Mouse (Mus musculus): ENCODE data around the gene Ctsw. TPM values are rescaled to one million over a fixed set of nuclear protein-coding genes. Genes with fewer than 3 reads are reported as not detected.
A peak's percentile ranks its signal among the peaks of the same experiment; 100 is the strongest.

Ctsw gene
- total RNA-seq, 2 experiments from 2014 or later, result 1.3 to 2.1 TPM

DNA sequence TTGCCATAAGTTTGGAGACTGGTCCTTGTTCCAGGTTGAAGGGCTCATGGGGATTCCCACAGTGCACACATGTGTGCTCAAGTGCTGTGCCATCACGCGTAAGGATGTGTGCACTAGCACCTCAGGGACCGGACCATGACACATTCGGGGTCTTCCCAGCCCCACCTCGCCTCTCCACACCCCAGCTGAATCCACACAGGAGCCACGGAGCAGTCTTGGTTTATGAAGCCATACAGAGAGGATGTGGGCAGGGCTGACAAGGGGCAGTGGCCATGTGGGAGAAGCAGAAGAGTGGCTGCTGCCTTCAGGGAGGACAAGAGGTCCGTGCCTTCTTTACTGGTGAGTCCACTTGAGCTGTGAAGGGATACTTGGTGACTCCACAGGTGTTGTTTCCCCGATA, 3.3 kb downstream of the Ctsw start:
- intact Hi-C loops (cut with DNase I), result no loop called here
- DNase-seq, result no peak

DNA sequence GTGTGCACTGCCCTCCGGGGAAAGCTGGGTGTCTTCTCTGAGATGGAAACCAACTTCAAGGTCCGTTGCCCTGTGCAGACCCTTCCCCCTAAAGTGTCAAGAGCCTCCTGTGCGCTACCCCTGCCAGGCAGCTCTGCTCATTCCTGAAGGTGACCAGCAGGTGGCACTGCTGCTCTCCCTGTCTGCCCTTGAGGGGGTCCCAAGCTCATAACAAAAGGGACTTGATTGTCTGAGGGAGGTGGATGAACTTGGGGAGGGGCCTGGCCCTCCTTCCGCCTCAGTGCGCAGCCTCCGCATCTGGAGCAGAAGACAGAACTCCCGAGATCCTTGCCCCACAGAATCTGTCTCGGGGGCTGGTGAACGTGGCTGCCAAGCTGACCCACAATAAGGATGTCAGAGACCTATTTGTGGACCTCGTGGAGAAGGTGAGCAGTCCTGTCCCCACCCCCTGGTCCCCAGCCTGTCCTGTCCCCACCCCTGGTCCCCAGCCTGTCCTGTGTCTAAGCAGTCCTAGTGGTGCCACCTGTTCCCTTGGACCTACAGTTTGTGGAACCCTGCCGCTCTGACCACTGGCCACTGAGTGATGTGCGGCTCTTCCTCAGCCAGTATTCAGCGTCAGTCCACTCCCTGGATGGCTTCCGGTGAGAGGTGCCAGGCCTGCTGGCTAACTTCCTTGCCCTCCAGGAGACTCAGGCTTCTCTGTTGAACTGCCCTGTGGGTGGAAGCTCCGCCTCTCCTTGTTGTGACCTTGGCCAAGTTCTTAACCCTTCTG, 4.3 kb downstream of the Ctsw start:
- intact Hi-C loops (cut with DNase I), result no loop called here
- DNase-seq, result peak; percentile 79

DNA sequence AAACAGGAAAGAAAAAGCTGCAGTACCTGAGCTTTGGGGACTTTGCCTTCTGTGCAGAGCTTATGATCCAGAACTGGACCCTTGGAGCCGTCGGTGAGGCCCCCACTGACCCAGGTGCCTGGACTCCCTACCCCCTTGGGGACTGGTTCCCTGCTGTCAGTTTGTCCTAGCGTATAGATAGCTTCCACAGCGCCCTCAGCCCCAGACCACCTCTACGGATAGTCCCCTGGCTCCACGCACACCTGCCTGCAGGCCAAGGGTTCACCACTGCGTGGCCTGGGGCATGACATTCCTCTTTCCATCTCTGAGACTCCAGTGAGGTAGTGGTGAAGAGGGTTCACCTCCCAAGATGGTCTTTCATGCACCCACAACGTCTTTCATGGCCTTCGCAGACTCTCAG, 5.1 kb downstream of the Ctsw start:
- intact Hi-C loops (cut with DNase I), result no loop called here

DNA sequence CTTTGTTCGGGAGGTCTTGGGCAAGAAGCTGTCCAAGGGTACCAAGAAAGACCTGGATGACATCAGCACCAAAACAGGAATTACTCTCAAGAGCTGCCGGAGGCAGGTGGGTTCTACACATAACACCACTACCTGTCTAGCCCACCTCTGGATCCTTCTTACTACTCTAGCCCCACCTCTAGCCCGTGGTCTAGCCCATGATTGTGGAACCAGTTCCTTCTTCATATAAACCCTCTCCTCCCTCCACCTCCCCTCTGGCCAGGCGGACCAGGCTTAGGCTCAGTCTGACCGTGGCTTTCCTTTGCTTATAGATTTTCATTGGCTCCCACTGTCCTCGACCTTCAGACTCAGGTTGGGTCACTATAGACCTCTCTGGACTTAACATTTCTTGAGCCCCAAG, 6.9 kb downstream of the Ctsw start:
- no peak for DNase-seq
- intact Hi-C loops (cut with DNase I), result no loop called here

More for the DNA sequence above, 5.1 kb downstream of the Ctsw start:
- no peak for DNase-seq

DNA sequence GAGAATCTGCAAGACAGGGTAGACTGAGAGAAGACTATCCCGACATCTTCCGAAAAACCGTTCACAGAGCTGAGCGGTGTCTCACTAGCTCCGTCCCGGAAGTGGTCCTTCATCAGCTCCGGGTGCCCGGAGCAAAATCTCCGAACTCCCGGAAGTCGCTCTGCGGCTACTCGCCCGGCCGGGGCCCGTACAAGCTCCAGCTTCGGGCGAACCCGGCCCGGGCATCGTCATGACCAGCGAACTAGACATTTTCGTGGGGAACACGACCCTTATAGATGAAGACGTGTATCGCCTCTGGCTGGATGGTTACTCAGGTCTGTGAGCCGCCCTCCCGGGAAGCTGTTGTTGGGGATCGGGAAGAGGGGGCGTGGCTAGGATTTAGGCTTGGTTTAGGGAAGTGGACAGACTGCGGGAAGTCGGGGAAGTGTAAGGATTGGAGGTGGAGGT, 7.8 kb downstream of the Ctsw start, which contains the start of gene Fibp:
TSS of gene Fibp (plus strand) at position 151 of the 447 bp plus-strand sequence.
- DNase-seq, result peak; percentile 87
- intact Hi-C loops (cut with DNase I), result no loop called here

DNA sequence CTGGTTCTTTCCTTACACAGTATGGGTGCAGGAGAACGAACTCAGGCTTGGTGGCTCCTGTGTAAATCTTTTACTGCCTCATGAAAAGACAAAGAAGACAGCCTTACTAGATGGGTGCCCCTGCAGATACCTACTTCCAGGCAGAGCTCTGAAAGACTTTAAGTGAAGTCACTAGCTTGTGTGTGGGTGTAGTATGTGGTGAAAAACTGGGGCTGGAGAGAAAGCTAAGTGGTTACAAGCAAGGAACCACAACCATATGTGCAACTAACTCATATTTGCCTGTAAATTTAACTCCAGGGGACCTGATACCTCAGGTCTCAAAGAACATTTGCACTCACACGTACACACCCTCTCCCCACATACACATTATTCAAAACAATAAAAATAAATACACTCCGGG, 8.4 kb downstream of the Ctsw start:
- intact Hi-C loops (cut with DNase I), result no loop called here

DNA sequence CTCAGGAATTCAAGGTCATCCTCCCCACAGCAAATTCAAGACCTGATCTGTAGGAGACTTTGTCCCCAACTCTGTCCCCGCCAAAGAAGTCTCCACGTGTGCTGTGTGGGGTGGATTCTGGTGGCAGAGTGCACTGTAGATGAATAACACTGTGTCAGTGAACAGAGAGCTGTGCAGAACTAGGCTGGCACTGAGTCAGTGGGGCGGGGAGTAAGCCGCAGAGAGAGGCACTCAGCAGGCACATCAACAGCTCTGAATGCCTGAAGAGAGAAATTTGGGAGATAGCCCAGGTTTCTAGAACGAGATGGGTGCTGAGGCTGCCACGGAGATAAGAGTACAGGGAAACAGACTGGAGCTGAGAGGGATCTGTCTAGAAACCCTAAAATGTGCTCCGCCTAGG, 9.3 kb downstream of the Ctsw start:
- DNase-seq, result no peak
- intact Hi-C loops (cut with DNase I), result no loop called here

More for the DNA sequence above, 8.4 kb downstream of the Ctsw start:
- no peak for DNase-seq

DNA sequence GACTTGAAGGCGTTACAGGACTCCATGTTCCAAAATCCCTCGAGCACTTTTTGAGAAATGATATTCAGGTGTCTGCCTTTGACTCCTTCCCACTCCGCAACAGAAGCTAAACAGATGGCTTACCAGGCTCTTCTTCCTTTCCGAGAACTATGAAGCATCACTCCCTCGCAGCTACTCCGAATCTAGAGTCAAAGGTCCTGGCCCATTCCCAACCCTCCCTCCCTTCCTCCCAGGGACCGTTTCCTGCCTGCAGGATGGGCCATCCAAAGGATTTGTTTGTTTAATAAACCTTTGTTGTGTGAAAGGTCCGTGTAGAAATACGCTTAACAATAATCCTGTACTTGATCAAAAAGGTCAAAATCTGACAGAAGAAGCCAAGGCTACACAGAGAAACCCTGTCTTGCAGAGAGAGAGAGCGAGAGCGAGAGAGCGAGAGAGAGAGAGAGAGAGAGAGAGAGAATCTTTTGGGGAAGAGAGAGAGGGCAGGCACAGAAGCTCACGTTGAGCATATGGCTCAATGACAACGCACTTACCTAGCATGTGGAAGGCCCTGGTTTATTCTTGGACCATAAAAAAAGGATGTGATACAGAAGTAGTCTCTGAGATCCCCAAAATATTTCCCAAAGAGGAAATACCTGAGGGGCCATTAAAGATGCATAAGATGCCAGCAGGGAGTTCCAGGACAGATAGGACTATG, 10.4 kb downstream of the Ctsw start, which contains the start of gene Ccdc85b:
TSS of gene Ccdc85b (minus strand) at position 149 of the 697 bp plus-strand sequence.
- intact Hi-C loops (cut with DNase I), result no loop called here
- peak; percentile 32 for DNase-seq

DNA sequence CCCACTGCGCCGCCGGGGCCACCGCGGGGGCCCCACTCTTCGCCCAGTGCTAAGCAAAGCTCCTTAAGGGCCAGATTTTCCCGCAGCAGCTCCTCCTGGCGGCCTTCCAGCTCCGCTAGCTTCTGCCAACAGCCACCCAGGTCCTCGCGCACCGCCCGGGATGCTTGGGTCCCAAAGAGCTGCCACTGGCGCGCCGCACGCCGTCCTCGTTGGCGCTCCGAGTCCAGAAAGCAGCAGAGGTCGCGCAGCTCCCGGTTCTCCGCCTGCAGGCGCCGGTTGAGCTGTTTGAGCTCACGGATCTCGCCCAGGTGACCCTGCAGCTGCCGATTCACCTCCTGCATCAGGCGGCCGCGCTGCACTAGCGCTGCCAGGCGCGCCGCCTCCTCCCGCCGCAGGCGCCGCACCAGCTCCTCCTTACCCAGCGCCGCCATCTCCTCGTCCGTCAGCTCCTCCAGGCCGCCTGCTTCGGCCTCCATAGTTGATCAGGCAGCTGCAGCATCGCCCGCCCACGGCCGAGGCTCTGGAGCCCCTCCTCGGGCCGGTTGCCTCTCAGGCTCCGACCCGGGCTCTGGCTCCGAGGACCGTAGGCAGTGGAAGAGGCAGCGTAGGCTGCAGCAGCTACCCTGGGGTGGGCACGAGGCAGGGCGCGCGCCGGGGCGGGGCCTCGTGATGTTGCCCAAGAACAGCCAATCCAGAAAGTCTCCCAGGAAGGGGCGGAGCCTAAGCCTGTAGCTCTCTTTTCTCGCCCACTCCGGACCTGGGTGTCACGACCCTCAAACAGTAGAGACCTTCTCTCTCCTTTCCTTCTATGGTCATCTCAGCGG, 11.2 kb downstream of the Ctsw start:
- intact Hi-C loops (cut with DNase I), result no loop called here
- DNase-seq, result peak; percentile 97

DNA sequence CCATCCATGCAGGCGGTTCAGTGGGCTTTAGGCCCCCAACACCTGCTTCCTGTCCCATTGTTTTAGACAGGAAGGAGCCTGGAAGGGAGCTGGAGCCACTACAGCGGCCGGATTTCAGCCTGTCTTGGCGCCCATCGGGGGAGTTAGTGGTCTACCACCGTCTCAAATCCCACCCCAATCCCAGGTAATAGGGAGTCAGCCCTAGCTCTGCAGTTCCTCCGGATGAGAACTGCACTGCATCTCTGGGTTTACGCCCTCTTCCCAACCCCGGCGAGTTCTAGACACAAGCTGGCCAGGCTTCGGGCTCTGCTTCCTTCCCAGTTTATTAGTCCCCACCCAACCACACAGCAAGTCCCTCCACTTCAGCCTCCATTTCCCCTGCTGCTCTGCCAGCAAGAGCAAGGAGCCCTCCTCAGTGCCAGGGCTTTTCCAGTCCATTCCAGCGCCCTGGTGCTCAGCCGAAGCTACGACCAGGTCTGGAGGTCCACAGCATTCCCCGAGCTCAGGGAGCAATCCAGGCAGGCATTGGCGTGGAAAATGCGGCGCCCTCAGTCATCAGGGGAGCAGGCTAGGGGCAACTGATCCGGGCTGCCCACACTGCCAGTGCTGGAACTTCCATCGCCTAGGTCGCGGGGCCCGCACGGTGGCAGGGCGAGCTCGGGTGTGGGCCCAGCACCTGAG, 11.9 kb downstream of the Ctsw start:
- intact Hi-C loops (cut with DNase I), result no loop called here
- no peak for DNase-seq

DNA sequence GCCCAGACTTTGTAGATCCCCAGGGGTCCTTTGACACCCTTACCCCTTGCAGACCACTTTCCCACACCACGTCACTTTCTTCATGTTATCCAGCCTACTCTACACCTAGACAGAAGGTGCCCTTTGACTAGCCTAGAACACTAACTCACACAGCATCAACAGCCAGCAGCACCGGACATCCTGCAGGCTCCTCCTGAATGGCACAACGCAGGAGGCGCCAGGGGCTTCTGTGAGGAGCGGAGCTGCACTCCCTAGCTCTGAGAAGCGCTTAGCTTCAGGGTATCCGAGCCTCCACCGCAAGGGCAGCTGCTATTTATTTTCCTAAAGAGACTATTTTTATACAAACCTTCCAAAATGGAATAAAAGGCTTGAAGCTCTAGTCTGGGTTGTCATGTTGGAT, 12.7 kb downstream of the Ctsw start:
- intact Hi-C loops (cut with DNase I), result no loop called here
- no peak for DNase-seq

DNA sequence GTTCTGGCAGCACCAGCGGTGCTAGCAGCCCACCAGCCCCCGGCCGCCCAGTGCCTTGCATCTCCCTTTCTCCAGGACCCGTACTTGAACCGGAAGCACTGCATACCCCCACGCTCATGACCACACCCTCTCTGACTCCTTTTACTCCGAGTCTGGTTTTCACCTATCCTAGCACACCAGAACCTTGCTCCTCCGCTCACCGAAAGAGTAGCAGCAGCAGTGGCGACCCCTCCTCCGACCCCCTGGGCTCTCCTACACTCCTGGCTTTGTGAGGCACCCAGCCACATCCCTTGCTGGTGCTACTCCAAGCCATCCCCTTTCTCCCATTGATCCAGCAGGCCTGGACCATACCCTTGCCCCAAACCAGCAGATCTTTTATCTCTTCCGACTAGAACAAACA, 13.3 kb downstream of the Ctsw start:
- intact Hi-C loops (cut with DNase I), result no loop called here
- no peak for DNase-seq

DNA sequence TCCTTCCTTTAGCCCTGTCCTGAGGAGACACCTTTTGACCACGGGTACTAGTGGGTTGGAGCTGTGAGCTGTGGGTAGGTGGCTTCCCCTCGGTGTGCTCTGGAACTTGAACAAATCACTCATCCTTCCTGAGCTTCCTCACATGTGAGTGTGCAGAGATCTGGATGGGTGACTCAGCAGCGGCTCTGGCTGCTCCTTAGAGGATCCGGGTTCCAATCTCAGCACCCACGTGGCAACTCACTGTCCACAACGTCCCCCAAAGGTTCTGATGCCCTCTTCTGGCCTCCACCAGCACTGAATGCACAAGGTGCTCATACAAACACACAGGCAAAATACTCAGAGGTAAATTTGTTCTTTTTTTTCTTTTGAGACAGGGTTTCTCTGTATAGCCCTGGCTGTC, 16.5 kb downstream of the Ctsw start:
- DNase-seq, result no peak
- intact Hi-C loops (cut with DNase I), result no loop called here

DNA sequence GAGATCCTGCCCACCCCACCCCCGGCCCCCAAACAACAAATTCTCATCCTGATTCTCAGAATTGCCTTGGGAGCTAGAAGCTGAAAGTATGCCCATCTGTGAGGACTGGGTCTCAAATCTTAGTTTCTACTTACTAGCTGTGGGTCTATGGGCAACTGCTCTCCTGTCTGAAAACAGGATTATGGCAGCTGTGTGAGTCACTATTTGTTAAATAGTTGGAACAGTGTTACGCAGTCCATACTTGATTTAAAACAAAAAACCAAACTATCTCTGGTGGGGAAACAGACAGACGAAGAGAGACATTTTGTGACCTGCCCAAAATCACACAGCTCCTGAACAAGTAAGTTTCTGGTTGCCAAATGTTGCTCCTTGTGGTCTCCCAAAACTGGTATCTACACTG, 18.6 kb downstream of the Ctsw start:
- DNase-seq, result no peak
- intact Hi-C loops (cut with DNase I), result no loop called here

DNA sequence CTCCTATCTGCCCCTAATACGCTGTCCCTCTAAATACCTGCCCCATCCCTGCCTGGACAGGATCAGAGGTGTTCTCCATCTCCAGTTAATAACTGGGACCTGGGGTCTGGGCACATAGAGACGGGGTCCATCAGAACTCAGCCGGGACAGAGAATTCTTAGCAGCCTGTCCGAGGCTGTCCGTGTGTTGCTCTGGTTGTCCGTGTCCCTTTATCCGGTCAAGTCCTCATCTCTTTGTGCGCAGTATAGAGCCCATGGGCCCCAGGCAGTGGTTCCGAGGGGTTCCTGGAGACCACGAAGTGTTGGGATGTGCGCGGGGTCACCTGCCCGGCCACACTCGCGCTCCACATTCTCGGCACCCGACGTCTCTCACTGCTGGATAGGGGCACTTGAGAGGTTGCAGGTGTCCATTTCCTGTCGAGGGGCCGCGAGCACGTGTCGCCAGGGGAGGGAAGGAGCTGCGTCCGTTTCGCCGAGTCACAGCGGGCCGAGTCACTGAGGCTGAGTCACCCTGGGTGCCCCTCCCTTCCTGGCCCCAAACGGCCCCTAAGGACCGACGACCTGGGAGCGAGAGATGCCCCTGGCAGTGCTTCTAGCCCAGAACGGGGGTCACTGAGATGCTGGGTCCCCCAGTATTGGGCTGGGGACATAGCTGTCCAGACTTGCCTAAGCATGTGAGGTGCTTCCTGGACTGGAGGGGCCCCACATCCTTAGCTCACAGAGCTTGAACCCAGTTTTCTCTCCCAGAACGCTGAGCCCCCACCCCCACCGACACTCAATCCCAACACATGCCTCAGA, 19.8 kb downstream of the Ctsw start:
- intact Hi-C loops (cut with DNase I), result no loop called here

DNA sequence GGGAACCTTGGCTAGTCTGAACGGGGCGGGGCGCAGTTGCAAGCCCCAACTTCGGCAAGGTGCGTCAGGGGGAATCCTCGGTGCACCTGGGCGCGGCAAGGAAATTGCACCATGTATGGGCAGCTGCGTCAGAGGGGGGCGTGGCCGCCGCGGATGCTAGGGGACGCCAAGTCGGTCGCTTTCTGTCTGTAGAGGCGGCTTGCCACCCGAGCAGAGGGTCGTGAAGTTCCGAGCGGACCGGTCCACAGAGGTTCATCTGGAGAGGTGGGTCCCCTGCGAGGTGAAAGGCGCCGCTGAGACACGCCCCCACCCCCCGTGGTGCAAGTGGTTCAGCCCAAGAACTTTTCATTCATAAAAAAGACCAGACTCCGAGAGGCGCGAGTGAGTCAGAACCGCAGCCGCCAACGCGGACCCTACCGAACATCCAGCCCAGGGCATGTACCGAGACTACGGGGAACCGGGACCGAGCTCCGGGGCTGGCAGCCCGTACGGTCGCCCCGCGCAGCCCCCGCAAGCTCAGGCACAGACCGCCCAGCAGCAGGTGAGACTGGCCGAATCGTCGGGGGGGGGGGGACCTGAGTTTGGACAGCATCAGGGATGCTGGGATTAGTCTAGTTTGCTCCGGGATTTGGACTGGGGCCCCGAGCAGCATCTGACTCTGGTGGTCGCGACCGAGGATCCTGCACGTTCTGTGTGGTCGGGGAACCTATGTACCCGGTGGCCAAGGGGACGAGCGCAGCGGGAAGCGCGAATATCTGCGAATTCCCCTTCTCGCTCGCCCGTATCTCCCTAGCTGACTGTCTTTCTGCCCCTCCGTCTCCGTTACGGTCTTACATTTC, 20.6 kb downstream of the Ctsw start, which contains the start of gene Fosl1:
TSS of gene Fosl1 (plus strand) at position 33 of the 839 bp plus-strand sequence.
- DNase-seq, result peak; percentile 60
- intact Hi-C loops (cut with DNase I), result no loop called here

More for the DNA sequence above, 19.8 kb downstream of the Ctsw start:
- no peak for DNase-seq

DNA sequence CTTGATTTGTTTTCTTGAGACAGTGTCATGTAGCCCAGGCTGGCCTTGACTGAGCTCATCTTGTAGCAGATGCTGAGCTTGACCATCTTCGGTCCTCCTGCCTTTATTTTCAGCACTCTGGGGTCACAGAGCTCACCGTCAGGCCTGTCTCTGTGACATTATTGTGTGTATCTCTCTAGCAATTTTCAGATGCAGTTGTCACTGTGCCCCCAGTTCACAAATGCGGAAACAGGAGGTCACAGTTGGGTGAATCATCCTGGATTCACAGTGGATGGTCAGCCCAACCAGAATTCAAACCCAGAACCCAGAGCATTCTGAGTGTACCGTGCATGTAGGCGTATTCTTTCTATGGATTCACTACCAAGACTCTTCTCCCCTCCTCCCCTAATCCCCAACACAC, 22.6 kb downstream of the Ctsw start:
- intact Hi-C loops (cut with DNase I), result no loop called here
- DNase-seq, result no peak

DNA sequence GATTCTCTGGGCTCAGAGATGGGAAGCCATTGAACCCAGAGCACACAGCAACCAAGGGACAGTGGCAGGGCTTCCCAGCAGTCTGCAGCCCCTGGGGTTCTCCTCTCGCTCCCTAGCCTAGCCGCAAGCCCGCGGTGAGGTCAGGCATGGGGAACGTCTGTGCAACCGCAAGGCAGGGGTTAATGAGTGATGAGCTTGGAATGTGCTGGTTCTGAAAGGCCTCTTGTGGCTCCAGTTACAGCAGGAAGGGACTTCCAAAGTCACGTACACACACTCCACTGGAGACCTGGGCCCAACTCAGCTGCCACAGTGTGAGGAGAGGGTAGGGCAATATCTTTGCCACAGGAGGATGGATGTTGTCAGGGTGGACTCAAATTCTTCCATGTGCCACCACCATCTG, 23.4 kb downstream of the Ctsw start:
- DNase-seq, result no peak
- intact Hi-C loops (cut with DNase I), result no loop called here

DNA sequence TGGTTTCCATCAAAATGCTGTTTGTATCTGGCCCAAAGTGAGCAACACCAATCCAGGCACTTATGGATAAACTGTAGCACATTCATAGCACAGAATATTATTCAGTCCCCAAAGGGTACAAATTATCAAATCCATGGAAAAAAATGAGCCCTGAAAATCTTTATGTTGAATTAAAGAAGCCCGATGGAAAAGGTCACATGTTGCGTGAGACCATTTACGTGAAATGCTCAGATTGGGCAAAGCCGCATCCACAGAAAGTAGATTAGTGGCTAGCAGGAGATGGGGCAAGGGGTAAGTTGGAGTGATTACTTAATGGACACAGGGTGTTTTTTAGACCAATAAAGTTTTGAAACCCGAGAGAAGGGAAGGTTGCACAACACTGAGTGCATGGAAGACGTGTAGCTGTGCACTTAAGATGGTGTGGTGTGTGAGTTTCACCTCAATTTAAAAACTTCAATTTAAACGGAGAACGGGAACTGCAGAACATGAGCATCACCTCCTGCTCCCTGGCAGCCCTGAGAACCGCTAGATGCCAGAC, 23.9 kb downstream of the Ctsw start:
- DNase-seq, result no peak
- intact Hi-C loops (cut with DNase I), result no loop called here
